Mouse (Mus musculus) left cerebral cortex, adult 2 months (tissue): ENCODE measurements around the gene Mrpl55. TPM values are rescaled to one million over a fixed set of nuclear protein-coding genes. Genes with fewer than 3 reads are reported as not detected.

Experiments used
- DNase-seq, 2 experiments: peaks; one replicate each; pipeline ENCODE4 v3.0.0; 2021 to 2022; ENCODE audit warnings: low spot score in 2 of 2, mixed read lengths in 1 of 2; ENCODE audit errors: extremely low spot score in 1 of 2
- H3K27ac ChIP-seq: fragments of 200-600 bp; 2 replicates; pipeline ENCODE4 v1.8.1; 2022
- H3K4me3 ChIP-seq: fragments of 200-600 bp; 2 replicates; pipeline ENCODE4 v1.8.1; 2022
- CTCF ChIP-seq: fragments of 200-600 bp; IDR thresholded peaks from 2 replicates; pipeline ENCODE4 v1.8.1; 2022; ENCODE audit warnings: antibody characterized with exemption, mild to moderate bottlenecking, moderate library complexity
- intact Hi-C: fragments of 180-260 bp; cut with DNase I; formaldehyde crosslinking; loops from one replicate; pipeline ENCODE4 v1.15.1; 2025
- total RNA-seq, 2 experiments: library from RNA; stranded (reverse); gene quantifications; 2 replicates each; pipeline ENCODE4 v1.2.3; 2021

The Mrpl55 gene
- total RNA-seq, 2 experiments from 2014 or later = 33.8 to 33.9 TPM

DNA sequence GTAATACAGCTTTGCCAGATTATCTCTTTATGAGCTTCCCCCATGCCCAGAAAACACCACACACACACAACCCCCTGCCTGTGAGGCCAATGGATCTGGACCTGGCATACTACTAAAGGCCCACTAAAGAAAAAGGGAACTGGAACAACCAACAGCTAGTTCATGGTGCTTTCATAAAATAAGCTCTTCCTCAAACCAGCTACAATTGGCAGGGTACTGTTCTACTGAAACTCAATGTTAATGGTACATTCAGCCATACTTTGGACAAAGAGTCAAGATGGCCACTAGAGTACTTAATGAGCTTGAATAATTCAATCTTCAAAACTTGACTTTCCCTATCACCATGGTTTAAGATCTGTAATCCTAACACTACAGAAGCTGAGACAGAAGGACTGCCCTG lies 19.3 kb downstream of the Mrpl55 start:
- intact Hi-C loops = no loop called here
- no peak overlapping the region for H3K4me3 ChIP-seq
- DNase-seq = no peak
- no peak overlapping the region for H3K27ac ChIP-seq
- no peak for TF ChIP-seq CTCF

DNA sequence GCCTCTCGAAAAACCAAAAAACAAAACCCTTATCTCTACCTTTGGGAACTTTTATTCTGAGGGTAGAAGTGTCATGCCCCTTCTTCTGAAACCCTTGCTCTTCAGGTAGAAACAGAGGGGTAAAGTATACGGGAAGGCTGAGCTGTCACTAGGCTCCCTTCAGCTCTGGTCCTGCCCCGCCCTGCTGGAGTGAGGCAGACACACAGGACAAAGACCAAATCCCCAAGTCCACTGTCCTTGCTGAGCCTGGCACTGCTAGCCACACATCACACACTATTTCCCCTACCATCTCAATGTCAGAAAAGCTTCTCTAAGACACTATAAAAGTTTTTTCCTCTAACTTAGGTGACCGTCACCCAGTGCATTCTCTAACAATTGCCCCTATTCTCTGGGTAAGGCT lies 20.0 kb downstream of the Mrpl55 start:
- no peak overlapping the region for H3K27ac ChIP-seq
- no peak overlapping the region for H3K4me3 ChIP-seq
- TF ChIP-seq CTCF = no peak
- DNase-seq = no peak
- intact Hi-C loops = no loop called here

DNA sequence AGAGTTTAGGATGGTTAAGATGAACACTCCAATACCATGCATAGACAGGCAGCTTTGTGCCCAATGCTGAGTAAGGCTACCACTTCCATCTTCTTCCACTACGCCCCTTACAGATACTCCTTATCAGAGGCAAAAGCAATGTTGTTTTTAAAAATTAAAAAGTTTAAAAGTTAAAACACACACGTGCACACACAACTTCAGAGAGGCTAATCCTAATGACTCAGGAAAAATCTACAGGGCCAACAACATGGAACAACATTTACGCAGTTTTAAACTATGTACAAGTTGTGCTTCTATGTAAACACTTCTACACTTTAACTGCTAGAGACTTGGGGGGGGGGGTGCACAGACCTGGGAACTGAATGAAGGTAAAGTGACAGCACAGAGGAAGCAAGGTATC lies 21.7 kb downstream of the Mrpl55 start:
- DNase-seq = no peak
- Histone ChIP-seq H3K4me3 (no peak overlapping the region), H3K27ac (no peak overlapping the region)
- intact Hi-C loops = no loop called here
- TF ChIP-seq CTCF = no peak

DNA sequence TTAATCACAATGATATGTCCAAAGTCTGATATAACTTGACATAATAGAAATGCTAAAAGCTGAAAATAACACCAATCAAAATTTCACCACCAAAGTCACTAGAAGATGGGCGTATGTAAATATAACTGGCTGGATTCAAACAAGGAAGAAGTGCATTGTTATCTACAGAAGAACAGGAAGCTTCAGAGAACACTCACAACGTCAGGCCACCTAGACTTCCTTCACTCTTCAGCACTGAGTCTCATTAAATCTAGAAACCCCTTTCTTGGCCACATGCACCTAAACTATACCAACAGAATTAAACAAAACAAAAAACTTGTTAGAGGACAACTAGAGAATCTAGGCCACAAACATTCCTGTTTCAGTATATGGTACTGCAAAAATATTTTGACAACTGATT lies 22.2 kb downstream of the Mrpl55 start:
- Histone ChIP-seq H3K4me3 (no peak overlapping the region), H3K27ac (no peak overlapping the region)
- intact Hi-C loops = no loop called here
- no peak for DNase-seq
- no peak for TF ChIP-seq CTCF

DNA sequence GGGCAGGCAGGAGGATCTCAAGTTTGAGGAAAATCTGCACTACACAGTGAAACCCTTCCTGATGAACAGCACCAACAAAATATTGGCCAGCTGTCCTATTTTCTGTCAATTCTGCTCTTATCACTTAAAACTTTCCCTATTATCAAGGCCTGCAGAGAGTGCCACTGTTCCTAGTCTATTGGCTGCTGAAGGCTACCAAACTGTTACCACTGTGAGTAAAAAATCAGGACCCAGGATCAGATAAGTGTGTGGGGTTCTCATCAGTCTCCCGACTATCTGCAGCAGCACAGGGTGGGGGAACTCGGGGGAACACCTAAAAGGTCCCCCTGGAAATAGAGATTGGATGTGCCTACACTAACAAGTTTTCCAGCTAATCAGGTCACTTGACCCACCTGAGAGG lies 22.9 kb downstream of the Mrpl55 start:
- no peak for TF ChIP-seq CTCF
- intact Hi-C loops = loop anchor here (5.0 kb wide), 1 partner anchor 262 kb away; no protein-coding TSS in a partner anchor

DNA sequence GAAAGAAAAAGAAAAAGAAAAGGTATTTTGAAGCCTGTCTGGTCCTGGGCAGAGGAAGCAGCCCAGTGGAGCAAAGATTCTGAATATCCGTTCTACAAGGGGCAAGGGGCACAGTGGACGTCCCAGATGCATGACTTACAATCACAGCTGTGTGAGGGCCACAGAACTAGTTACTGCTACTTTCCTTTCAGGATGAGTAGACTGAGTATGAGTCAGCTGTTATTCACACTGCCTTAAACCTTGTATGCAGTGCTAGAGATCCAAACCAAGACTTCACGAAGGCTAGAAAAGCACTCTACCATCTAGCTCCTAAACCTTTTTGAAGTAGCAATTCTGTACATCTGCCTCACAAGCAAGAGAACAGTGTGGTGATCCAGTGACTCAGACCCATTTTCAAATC lies 24.0 kb downstream of the Mrpl55 start:
- no peak for TF ChIP-seq CTCF
- Histone ChIP-seq H3K27ac (no peak overlapping the region), H3K4me3 (peak overlapping the region; percentile 95)
- DNase-seq = no peak
- intact Hi-C loops = loop anchor here (5.0 kb wide), 1 partner anchor 261 kb away; no protein-coding TSS in a partner anchor

More for the DNA sequence above, 22.9 kb downstream of the Mrpl55 start:
- no peak overlapping the region for H3K27ac ChIP-seq
- H3K4me3 ChIP-seq = no peak overlapping the region
- DNase-seq = no peak

DNA sequence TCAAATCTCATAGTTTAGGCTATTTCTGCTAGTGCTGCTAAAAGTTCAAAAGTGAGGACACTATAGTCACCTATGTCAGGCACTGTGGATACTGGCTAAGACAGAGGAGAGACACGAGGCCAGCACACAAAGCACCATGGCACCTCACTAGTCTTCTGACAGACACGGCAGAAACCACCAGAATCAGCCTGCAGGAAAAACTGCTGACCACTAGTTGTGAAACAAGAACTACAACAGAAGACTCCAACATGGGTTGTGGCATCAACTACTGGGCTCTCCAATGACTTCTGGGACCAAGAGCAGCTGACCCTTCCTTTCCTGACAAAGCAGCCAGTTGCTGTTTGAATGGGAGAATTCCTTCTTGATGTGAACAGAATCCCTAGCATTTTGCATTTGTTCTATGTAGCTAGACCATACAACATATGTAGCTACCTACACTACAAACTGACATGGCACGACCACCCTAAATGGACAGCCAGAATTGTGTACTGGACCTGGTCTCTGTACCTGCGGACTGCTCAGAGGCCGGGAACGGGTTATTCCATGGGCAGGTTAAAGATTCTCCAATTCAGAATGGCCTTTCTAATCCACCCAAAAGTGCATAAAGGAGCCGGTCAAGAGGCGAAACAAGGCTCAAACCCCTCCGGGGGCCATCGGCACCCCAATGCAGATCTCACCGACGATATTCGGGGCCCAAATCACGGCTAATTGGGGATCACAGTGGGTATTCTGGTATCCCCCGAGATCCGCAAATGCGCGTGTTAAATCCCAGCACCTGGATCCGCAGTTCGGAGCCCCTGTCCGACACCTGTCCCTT lies 24.7 kb downstream of the Mrpl55 start:
- peak overlapping the region; percentile 98 for H3K27ac ChIP-seq
- H3K4me3 ChIP-seq = peak overlapping the region; percentile 95
- TF ChIP-seq CTCF = no peak; the same call in 1 of the 2 replicates
- no peak for DNase-seq
- intact Hi-C loops = loop anchor here (5.0 kb wide), 1 partner anchor 260 kb away; no protein-coding TSS in a partner anchor

DNA sequence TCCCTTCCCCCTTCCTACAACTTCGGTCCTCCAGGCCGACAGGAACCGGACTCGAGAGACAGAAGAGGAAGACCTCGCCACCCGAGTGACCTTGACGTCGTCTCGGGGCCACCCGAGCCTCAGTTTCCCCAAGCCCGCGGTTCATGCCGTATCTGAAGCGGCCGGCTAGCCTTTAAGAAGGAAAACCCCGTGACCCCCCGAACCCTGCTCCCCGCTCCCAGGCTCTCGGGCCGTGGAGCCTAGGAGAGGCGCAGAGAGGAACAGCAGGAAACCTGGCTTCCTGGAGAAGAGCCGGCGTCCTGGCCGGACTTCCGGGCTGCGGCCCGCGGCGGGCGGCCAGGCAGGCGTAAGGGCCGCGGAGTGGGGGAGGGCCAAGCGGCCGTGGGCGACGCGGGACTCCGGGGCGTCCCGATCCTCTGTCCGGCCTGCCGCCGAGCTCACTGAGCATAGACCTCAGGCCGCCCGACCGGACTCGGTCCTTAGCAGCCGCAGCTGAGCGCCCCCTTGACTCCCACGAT lies 25.4 kb downstream of the Mrpl55 start:
- peak overlapping the region; percentile 95 for H3K4me3 ChIP-seq
- DNase-seq = no peak
- peak overlapping the region; percentile 98 for H3K27ac ChIP-seq
- no peak for TF ChIP-seq CTCF
- intact Hi-C loops = loop anchor here (1.0 to 5.0 kb wide), 3 partner anchors 19 to 260 kb away; partner anchors contain the start of genes 2310033P09Rik and Iba57

DNA sequence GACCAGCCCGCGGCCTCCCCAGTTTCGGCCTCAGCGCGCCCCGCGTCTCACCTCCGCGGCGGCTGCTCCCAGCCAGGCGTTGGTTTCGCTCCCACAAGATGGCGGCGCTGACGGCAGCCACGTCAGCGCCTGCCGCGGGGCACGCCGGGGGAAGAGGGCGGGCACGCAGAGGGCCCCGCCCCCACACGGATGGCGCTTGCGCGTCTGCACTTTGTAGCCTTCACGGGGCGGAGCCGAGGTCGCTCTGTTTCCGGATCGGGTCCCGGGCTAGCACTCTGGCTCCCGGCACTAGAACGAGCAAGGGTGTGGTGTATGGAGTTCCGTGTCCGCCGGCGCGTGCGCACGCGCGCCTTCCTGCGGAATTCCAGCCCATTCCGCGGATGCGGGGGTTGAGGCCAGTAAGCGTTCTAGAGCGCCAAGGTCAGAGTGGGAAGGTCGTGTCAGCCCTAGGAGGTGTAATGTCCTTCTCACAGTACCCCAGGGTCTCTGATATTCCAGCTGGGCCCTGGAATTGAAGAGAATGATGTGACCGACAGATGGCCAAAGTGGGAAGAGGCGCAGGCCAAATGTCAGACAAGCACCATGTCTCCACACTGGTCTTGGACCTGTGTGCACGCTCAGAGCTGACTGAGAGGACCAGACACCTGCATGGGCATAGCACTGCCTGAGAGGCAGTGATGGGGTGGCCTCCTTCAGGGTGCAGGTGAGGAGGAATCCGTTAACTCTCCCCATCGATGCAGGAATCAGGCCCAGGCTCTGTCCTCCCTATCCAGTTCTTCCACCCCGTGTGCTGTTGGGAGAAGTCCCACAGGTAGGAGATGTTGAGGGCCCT lies 26.1 kb downstream of the Mrpl55 start, which contains the start of gene Arf1:
Gene Arf1 (minus strand): TSS at position 149 of the 832 bp plus-strand sequence.
- peak; percentile 96 to 97 for DNase-seq
- no peak for TF ChIP-seq CTCF
- H3K27ac ChIP-seq = peak within 1 kb of the TSS; percentile 98
- intact Hi-C loops = loop anchor here (1.0 to 5.0 kb wide), 3 partner anchors 20 to 259 kb away; partner anchors contain the start of genes 2310033P09Rik and Iba57
- H3K4me3 ChIP-seq = peak within 1 kb of the TSS; percentile 95

DNA sequence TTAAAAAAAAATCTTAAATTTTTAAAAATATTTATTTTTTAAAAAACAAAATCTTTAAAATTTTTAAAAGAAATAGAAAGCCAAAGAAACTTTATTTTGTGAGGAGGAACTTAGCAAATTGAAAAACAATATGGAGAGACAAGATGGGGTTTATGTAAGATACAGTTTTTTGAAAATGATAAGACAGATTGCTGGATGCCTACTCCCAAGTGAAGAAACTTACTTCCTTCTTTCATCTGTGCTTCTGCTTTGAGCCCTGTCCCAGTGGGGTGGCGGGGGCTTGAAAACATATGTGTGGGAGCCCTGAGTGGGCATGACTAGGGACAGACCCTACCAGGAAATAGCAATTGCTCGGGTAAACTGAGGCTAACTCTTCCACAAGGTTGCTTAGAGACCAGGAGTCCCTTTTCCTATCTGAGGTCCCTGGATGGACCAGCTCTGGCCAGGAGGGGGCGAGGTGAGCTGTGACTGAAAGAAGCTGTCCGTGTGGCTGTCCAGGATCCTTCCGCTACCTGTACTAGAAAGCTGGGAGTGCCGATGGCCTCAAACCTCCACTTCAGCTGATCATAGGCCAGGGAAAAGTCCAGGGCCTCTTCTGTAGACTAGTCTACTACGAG lies 28.0 kb downstream of the Mrpl55 start:
- DNase-seq = peak in 1 of 2 experiments; percentile 56

DNA sequence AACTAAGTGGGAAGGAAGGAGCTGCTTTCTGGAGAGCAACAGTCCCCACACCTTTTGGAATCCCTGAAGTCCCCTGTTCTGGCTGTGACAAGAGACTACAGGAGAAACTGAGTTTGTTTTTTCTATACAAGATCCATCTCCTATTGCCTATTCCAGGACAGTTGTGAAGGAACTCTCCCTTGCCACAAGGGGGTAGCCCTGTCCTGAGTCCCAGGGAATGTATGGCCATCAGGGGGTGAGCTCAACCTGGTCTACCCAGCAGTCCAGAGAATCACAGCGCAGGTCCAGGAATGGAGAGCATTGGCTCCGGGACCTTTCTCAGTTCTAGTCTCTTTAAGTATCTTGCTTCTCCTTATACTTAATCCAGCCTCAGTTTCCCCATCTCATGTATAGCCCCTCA lies 30.5 kb downstream of the Mrpl55 start:
- Histone ChIP-seq H3K27ac (no peak overlapping the region), H3K4me3 (no peak overlapping the region)
- TF ChIP-seq CTCF = no peak
- intact Hi-C loops = no loop called here
- no peak for DNase-seq

More for the DNA sequence above, 28.0 kb downstream of the Mrpl55 start:
- Histone ChIP-seq H3K4me3 (no peak overlapping the region), H3K27ac (no peak overlapping the region)
- TF ChIP-seq CTCF = peak; percentile 71
- intact Hi-C loops = loop anchor here (2.0 kb wide), 1 partner anchor 69 kb away; no protein-coding TSS in a partner anchor
